In the genomic region with DNA sequence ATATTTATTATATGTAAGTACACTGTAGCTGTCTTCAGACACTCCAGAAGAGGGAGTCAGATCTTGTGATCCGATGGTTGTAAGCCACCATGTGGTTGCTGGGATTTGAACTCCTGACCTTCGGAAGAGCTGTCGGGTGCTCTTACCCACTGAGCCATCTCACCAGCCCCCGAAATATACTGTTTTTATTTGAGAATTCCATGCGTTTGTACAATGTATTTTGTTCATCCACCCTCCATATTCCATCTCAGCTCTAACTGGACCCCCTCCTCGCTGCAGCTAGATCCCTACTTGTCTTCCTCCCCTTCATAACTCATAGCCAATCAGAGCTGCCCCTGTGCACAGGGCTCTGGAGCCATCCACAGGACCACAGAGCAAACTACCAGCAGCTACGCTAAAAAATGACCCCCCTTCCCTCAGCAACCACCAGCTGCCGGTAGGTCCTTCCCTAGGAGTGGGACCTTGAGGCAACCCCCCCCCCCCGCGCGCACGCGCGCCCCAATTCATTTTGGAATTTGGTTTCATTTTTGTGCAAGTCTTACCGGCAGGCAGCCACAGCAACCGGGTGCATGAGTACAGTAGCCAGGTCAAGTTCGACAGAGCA, we compare ENCODE assay signal across 8 mouse cellular contexts. TPM values are rescaled to one million over a fixed set of nuclear protein-coding genes. Genes with fewer than 3 reads are reported as not detected.
DNase-seq lines count a peak whose midpoint lies in the region; ATAC-seq and TF ChIP-seq lines count a peak whose summit lies in the region.

No protein-coding gene starts in this region.

- H3K4me1 ChIP-seq in embryonic facial prominence, embryonic 10.5 days, result peaks cover 14% of the 10 kb centered on the region
- H3K4me1 ChIP-seq in heart, embryonic 15.5 days (replicated peaks), result peaks cover 4% of the 10 kb centered on the region
- H3K4me1 ChIP-seq in stomach, postnatal 0 days (replicated peaks; ENCODE audit: control insufficient read depth, insufficient read depth), result no peaks in the 10 kb centered on the region

- WGBS in embryonic facial prominence, embryonic 10.5 days, result 28% methylated on average over 17 of the region's 17 CpGs
- WGBS in heart, embryonic 15.5 days, result 23% methylated on average over 17 of the region's 17 CpGs
- 16% methylated on average over 17 of the region's 17 CpGs for WGBS in stomach, postnatal 0 days

- H3K27ac ChIP-seq in embryonic facial prominence, embryonic 10.5 days (replicated peaks), result peak overlapping the region; percentile 83
- H3K27ac ChIP-seq in heart, embryonic 15.5 days, result peak overlapping the region; percentile 91
- H3K27ac ChIP-seq in stomach, postnatal 0 days (replicated peaks), result peak overlapping the region; percentile 66; the same call in 1 of the 2 replicates

- no peaks in the 10 kb centered on the region for H3K9me3 ChIP-seq in embryonic facial prominence, embryonic 10.5 days
- H3K9me3 ChIP-seq in heart, embryonic 15.5 days (replicated peaks), result no peaks in the 10 kb centered on the region
- no peaks in the 10 kb centered on the region for H3K9me3 ChIP-seq in stomach, postnatal 0 days (ENCODE audit: control insufficient read depth, low read length)

- H3K4me2 ChIP-seq in heart, embryonic 15.5 days, result peak overlapping the region; percentile 68
- H3K4me2 ChIP-seq in stomach, postnatal 0 days (replicated peaks; ENCODE audit: low read depth), result peak overlapping the region; percentile 50

- peak overlapping the region; percentile 59 for H3K4me3 ChIP-seq in embryonic facial prominence, embryonic 10.5 days
- peak overlapping the region; percentile 64 for H3K4me3 ChIP-seq in heart, embryonic 15.5 days
- H3K4me3 ChIP-seq in stomach, postnatal 0 days (ENCODE audit: low read depth, low read length), result peak overlapping the region; percentile 41

- peaks cover 15% of the 10 kb centered on the region for H3K36me3 ChIP-seq in embryonic facial prominence, embryonic 10.5 days (replicated peaks)
- H3K36me3 ChIP-seq in heart, embryonic 15.5 days, result peaks cover 5% of the 10 kb centered on the region; the same call in 1 of the 2 replicates
- H3K36me3 ChIP-seq in stomach, postnatal 0 days (ENCODE audit: control insufficient read depth, insufficient read depth, low read length), result peaks cover 3% of the 10 kb centered on the region; the same call in 1 of the 2 replicates

- peak overlapping the region; percentile 52 for H3K9ac ChIP-seq in heart, embryonic 15.5 days
- H3K9ac ChIP-seq in stomach, postnatal 0 days (ENCODE audit: low read length), result peak overlapping the region; percentile 1; the same call in 1 of the 2 replicates

- peak; percentile 65; the same call in 1 of the 2 replicates for ATAC-seq in heart, embryonic 15.5 days (replicated peaks; ENCODE audit: insufficient number of reproducible peaks, insufficient read depth, low FRiP score, low read depth)
- peak; percentile 67 for ATAC-seq in megakaryocyte progenitor cell, adult 5-6 weeks (replicated peaks; ENCODE audit: poor library complexity)
- ATAC-seq in stomach, postnatal 0 days (ENCODE audit: low FRiP score, low TSS enrichment), result peak; percentile 69

- no peak for TF ChIP-seq EP300 in stomach, postnatal 0 days (optimal IDR thresholded peaks at IDR 0.05)

- TF ChIP-seq CTCF in stomach, postnatal 0 days (IDR thresholded peaks at IDR 0.05; ENCODE audit: low read depth), result peak; percentile 41; the same call in 1 of the 2 replicates

- no peaks in the 10 kb centered on the region for H3K27me3 ChIP-seq in embryonic facial prominence, embryonic 10.5 days (replicated peaks; ENCODE audit: low read depth, poor library complexity, severe bottlenecking)
- no peaks in the 10 kb centered on the region for H3K27me3 ChIP-seq in heart, embryonic 15.5 days
- H3K27me3 ChIP-seq in stomach, postnatal 0 days (ENCODE audit: control insufficient read depth, insufficient read depth, low read length), result no peaks in the 10 kb centered on the region

- peak; percentile 13 for DNase-seq in urinary bladder, postnatal 25 days (ENCODE audit: low spot score)
- DNase-seq in urinary bladder, postnatal 10 days (ENCODE audit: low spot score), result no peak
- DNase-seq in embryonic facial prominence, embryonic 10.5 days (ENCODE audit: low spot score), result peak; percentile 73
- DNase-seq in kidney, postnatal 10 days, result peak; percentile 67
- peak; percentile 67 for DNase-seq in stomach, postnatal 0 days (ENCODE audit: low spot score)
- DNase-seq in left cerebral cortex, adult 11 months (ENCODE audit: low spot score), result no peak

RNA-seq across cellular contexts. Expression of a gene that starts 38.7 kb away (rescaled TPM):
- polyA plus RNA-seq in embryonic facial prominence, embryonic 10.5 days (2016; fragmentation: Nextera tagmentation; extraction: Ambion mirVana), result 32.5 and 33.6 TPM in 2 replicates
- polyA plus RNA-seq in heart, embryonic 15.5 days (2015; fragmentation: Nextera tagmentation; extraction: Ambion mirVana), result 12.3 and 13.2 TPM in 2 replicates
- 5.9 and 6.7 TPM in 2 replicates for total RNA-seq in megakaryocyte progenitor cell, adult 5-6 weeks (2015)
- 13.2 and 15.9 TPM in 2 replicates for total RNA-seq in megakaryocyte progenitor cell, adult 5-6 weeks (2017)
- 16.4 and 20.8 TPM in 2 replicates for polyA plus RNA-seq in stomach, postnatal 0 days (2015; fragmentation: Nextera tagmentation; extraction: Ambion mirVana)

Comparison
In these comparisons a context has a peak if more than half of its experiments do, and no peak if none do; other contexts are left out.
1. DNase-seq: peak in urinary bladder, postnatal 25 days (single experiment), embryonic facial prominence, embryonic 10.5 days (single experiment), kidney, postnatal 10 days (single experiment) and stomach, postnatal 0 days (single experiment); none in urinary bladder, postnatal 10 days (single experiment) and left cerebral cortex, adult 11 months (single experiment).
2. Peak in every context shown above with its lines, with median percentiles within 50 percentile points of each other: H3K27ac ChIP-seq, H3K4me3 ChIP-seq and ATAC-seq.